Mouse (Mus musculus): ENCODE measurements at regions not wholly inside any gene's neighbourhood (a gene's known extent, or its start where the extent isn't known, plus 50 kb on each side); places are given as distances from the start of the nearest gene placed in this dataset.

GRCm38 (mm10) chr2:166340196-166340595 lies 184.7 kb upstream of the Sulf2 start:
- no peak for TF ChIP-seq MAFK (IDR thresholded peaks at IDR 0.05; ENCODE audit: insufficient read depth, low read depth, low read length)
- TF ChIP-seq ZNF384 (IDR thresholded peaks at IDR 0.05; ENCODE audit: low read depth, low read length), result no peak
